Mouse (Mus musculus): ENCODE measurements around the gene Gm29735. TPM values are rescaled to one million over a fixed set of nuclear protein-coding genes. Genes with fewer than 3 reads are reported as not detected.

Gene Gm29735
- not detected for polyA plus RNA-seq (2017; shearing (Covaris generic))

DNA sequence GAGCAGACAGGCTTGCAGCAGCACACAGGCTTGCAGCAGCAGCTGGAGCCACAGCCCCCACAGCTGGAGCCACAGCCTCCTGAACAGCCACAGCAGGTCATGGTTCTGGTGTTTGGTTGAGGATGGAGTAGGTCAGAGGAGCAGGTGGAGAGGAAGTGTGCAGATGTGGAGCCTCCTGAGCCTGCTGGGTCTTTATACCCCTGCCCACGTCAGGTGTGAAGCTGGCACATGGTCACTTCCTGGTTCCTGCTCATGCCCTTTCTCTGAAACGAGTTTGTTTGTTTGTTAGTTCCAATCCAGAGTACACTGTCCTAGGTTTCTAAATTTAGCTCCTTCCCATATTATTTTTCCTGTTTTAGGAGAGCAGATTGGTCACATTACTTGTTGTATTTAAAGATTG, at the start of gene Gm29735:
Gene Gm29735, minus strand, starts transcription at position 101 of the 400 bp plus-strand sequence.

DNA sequence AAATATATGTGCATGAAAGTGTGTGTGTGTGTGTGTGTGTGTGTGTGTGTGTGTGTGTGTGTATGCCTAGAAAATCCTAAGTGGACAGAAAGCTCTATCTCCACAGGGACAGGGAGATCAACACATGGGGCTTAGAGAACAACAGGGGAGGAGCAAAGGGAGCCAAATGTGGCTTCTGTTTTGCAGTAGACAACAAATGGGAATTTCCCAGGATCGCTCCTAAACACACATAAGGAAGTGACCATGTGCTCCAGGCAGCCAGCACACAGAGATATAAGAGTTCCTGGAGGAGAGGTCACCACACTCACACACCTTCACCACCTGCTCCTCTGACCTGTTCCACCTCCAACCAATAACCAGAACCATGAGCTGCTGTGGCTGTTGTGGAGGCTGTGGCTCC, 44.2 kb upstream of the Gm29735 start, which contains the start of gene Krtap5-3:
Gene Krtap5-3, plus strand, starts transcription at position 301 of the 400 bp plus-strand sequence.

DNA sequence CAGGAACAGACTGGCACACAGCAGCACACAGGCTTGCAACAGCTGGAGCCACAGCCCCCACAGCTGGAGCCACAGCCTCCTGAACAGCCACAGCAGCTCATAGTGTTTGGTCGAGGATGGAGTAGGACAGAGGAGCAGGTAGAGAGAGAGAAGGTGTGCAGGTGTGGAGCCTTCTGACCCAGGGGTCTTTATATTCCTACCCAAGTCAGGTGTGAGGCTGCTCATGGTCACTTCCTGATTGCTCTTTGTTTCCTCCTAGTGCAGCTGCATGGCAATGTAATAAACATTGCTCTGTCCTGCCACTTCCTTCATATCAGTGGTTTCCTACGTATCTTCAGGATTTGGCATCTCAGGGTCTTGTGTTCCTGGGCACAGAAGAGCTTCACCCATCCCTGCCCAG, 33.4 kb upstream of the Gm29735 start, which contains the start of gene Gm10153:
Gene Gm10153, minus strand, starts transcription at position 101 of the 400 bp plus-strand sequence.

DNA sequence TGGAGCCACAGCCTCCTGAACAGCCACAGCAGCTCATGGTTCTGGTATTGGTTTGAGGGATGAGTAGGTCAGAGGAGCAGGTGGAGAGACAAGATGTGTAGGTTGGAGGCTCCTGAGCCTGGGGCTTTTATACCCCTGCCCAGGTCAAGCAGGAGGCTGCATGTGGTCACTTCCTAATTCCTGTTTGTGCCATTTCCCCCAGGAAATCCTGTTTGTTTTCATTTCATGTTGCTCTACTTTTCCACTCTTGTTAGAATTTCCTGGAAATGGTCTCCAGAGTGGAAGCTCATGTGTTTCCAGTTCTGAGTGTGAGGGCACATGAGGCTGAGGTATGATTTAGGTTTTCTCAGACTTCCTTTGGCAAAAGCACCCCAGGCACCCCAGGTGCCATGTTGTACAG, 19.0 kb upstream of the Gm29735 start, which contains the start of gene Krtap5-2:
Gene Krtap5-2, minus strand, starts transcription at position 101 of the 400 bp plus-strand sequence.

DNA sequence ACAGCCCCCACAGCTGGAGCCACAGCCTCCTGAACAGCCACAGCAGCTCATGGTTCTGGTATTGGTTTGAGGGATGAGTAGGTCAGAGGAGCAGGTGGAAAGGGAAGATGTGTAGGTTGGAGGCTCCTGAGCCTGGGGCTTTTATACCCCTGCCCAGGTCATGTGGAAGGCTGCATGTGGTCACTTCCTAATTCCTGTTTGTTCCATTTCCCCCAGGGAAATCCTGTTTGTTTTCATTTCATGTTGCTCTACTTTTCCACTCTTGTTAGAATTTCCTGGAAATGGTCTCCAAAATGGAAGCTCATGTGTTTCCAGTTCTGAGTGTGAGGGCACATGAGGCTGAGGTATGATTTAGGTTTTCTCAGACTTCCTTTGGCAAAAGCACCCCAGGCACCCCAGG, 8.7 kb upstream of the Gm29735 start, which contains the start of gene Gm4553:
Gene Gm4553, minus strand, starts transcription at position 101 of the 400 bp plus-strand sequence.

DNA sequence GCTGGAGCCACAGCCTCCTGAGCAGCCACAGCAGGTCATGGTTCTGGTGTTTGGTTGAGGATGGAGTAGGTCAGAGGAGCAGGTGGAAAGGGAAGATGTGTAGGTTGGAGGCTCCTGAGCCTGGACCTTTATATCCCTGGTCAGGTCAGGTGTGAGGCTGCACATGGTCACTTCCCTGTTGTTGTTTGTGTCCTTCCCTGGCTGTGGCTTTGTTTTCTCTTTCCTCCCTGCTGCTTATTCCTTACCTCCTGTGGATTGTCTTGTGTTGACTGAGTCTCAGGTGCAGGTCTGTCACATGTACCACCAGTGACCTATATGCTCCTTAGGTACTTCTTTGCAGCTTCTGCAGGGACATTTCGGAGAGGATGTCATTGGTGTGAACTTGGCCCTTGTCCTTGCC, 12.4 kb downstream of the Gm29735 start, which contains the start of gene Gm45337:
Gene Gm45337, minus strand, starts transcription at position 101 of the 400 bp plus-strand sequence.

DNA sequence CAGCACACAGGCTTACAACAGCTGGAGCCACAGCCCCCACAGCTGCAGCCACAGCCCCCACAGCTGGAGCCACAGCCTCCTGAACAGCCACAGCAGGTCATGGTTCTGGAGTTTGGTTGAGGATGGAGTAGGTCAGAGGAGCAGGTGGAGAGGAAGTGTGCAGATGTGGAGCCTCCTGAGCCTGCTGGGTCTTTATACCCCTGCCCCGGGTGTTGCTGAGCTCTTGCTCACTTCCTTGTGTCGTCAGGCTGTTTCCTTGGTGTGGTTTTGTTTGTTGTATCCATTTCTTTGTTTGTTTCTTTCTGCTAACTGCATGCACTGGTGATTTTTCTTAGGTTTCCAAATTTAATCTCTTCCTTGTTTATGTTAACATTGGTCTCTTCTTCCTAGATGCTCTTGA, 21.0 kb downstream of the Gm29735 start, which contains the start of gene Gm39115:
Gene Gm39115, minus strand, starts transcription at position 101 of the 400 bp plus-strand sequence.

DNA sequence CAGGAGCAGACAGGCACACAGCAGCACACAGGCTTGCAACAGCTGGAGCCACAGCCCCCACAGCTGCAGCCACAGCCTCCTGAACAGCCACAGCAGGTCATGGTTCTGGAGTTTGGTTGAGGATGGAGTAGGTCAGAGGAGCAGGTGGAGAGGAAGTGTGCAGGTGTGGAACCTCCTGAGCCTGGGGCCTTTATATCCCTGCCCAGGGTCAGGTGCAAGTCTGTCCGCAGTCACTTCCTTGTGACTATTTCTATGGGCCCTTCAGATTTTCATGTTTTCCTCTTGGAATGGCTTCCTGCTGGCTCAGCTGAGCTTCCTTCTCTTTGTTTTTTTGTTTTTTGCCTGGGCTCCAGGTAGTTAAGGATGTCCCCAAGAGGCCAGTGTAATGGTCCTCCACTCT, 36.3 kb downstream of the Gm29735 start, which contains the start of gene Gm45618:
Gene Gm45618, minus strand, starts transcription at position 101 of the 400 bp plus-strand sequence.

Other genes with a start within 250 kb of the Gm29735 start
- gene Tollip, start 238.6 kb downstream of the Gm29735 start, polyA plus RNA-seq (2017; shearing (Covaris generic)), result 10 to 100 TPM; 41.9 to 42.3 TPM
- gene Brsk2, start 207.4 kb downstream of the Gm29735 start, polyA plus RNA-seq (2017; shearing (Covaris generic)), result under 1 TPM in 1 of 2 experiments, not detected in 1; 0.17 TPM
- gene Mob2, start 96.0 kb downstream of the Gm29735 start, polyA plus RNA-seq (2017; shearing (Covaris generic)), result 10 to 100 TPM; 67.3 to 91.7 TPM
- gene Dusp8, start 61.3 kb downstream of the Gm29735 start, polyA plus RNA-seq (2017; shearing (Covaris generic)), result under 1 TPM in 1 of 2 experiments, not detected in 1; 0.13 TPM
- gene Gm45618, start 36.4 kb downstream of the Gm29735 start, polyA plus RNA-seq (2017; shearing (Covaris generic)), result not detected
- not detected for gene Gm39115, start 21.1 kb downstream of the Gm29735 start, polyA plus RNA-seq (2017; shearing (Covaris generic))
- gene Gm45337, start 12.5 kb downstream of the Gm29735 start, polyA plus RNA-seq (2017; shearing (Covaris generic)), result not detected
- under 1 TPM in 1 of 2 experiments, not detected in 1; 0.75 TPM for gene Gm4553, start 8.6 kb upstream of the Gm29735 start, polyA plus RNA-seq (2017; shearing (Covaris generic))
- under 1 TPM in 1 of 2 experiments, not detected in 1; 0.20 TPM for gene Krtap5-2, start 18.9 kb upstream of the Gm29735 start, polyA plus RNA-seq (2017; shearing (Covaris generic))
- gene Gm10153, start 33.3 kb upstream of the Gm29735 start, polyA plus RNA-seq (2017; shearing (Covaris generic)), result not detected
- not detected for gene Krtap5-3, start 44.3 kb upstream of the Gm29735 start, polyA plus RNA-seq (2017; shearing (Covaris generic))
- gene Gm7579, start 54.7 kb upstream of the Gm29735 start, polyA plus RNA-seq (2017; shearing (Covaris generic)), result not detected
- not detected for gene Krtap5-5, start 72.9 kb upstream of the Gm29735 start, polyA plus RNA-seq (2017; shearing (Covaris generic))
- not detected for gene Gm40460, start 84.0 kb upstream of the Gm29735 start, polyA plus RNA-seq (2017; shearing (Covaris generic))
- gene Gm2431, start 101.2 kb upstream of the Gm29735 start, polyA plus RNA-seq (2017; shearing (Covaris generic)), result not detected
- not detected for gene Gm4559, start 117.2 kb upstream of the Gm29735 start, polyA plus RNA-seq (2017; shearing (Covaris generic))
- gene Krtap5-1, start 140.0 kb upstream of the Gm29735 start, polyA plus RNA-seq (2017; shearing (Covaris generic)), result not detected
- gene Krtap5-4, start 146.4 kb upstream of the Gm29735 start, polyA plus RNA-seq (2017; shearing (Covaris generic)), result not detected
- gene Ifitm10, start 216.6 kb upstream of the Gm29735 start, polyA plus RNA-seq (2017; shearing (Covaris generic)), result 10 to 100 TPM in 1 of 2 experiments, 1 to 10 TPM in 1; 6.1 to 10.4 TPM
- gene Gm49369, start 225.6 kb upstream of the Gm29735 start, polyA plus RNA-seq (2017; shearing (Covaris generic)), result under 1 TPM; 0.74 to 0.75 TPM
- 100 to 1,000 TPM; 374 to 473 TPM for gene Ctsd, start 230.9 kb upstream of the Gm29735 start, polyA plus RNA-seq (2017; shearing (Covaris generic))